Mouse (Mus musculus): Measurements from ENCODE around the gene Lrp6.

The Lrp6 gene

GRCm38 (mm10) chr6:134567986-134568556 lies 1.3 kb upstream of the Lrp6 start:
- DNase-seq, result no peak

- no peak for DNase-seq
These were observed 432 bp downstream of the Lrp6 start for GRCm38 (mm10) chr6:134566248-134566817.

- no peak for DNase-seq
These were observed 1.0 kb downstream of the Lrp6 start for GRCm38 (mm10) chr6:134565606-134566247.

- no peak for DNase-seq
These were observed 2.2 kb downstream of the Lrp6 start for GRCm38 (mm10) chr6:134564539-134564938.

- no peak for DNase-seq
These were observed 7.1 kb downstream of the Lrp6 start for GRCm38 (mm10) chr6:134559635-134560034.

GRCm38 (mm10) chr6:134558546-134559129 lies 8.1 kb downstream of the Lrp6 start:
- no peak for DNase-seq

GRCm38 (mm10) chr6:134557043-134557442 lies 9.7 kb downstream of the Lrp6 start:
- DNase-seq, result no peak

- DNase-seq, result no peak
These were observed 10.4 kb downstream of the Lrp6 start for GRCm38 (mm10) chr6:134556185-134556950.

GRCm38 (mm10) chr6:134555178-134555577 lies 11.6 kb downstream of the Lrp6 start:
- no peak for DNase-seq

GRCm38 (mm10) chr6:134554230-134554629 lies 12.5 kb downstream of the Lrp6 start:
- no peak for DNase-seq

- DNase-seq, result no peak
These were observed 15.8 kb downstream of the Lrp6 start for GRCm38 (mm10) chr6:134551007-134551406.

- DNase-seq, result no peak
These were observed 16.4 kb downstream of the Lrp6 start for GRCm38 (mm10) chr6:134550396-134550795.

- no peak for DNase-seq
These were observed 21.9 kb downstream of the Lrp6 start for GRCm38 (mm10) chr6:134544843-134545242.

- no peak for DNase-seq
These were observed 22.7 kb downstream of the Lrp6 start for GRCm38 (mm10) chr6:134544093-134544492.

- no peak for DNase-seq
These were observed 23.2 kb downstream of the Lrp6 start for GRCm38 (mm10) chr6:134543607-134544006.

- DNase-seq, result no peak
These were observed 24.4 kb downstream of the Lrp6 start for GRCm38 (mm10) chr6:134542374-134542773.

GRCm38 (mm10) chr6:134540161-134540560 lies 26.6 kb downstream of the Lrp6 start:
- DNase-seq, result no peak

- DNase-seq, result no peak
These were observed 27.3 kb downstream of the Lrp6 start for GRCm38 (mm10) chr6:134539459-134539858.

- no peak for DNase-seq
These were observed 28.0 kb downstream of the Lrp6 start for GRCm38 (mm10) chr6:134538805-134539204.

- no peak for DNase-seq
These were observed 29.2 kb downstream of the Lrp6 start for GRCm38 (mm10) chr6:134537461-134538117.

GRCm38 (mm10) chr6:134535169-134535568 lies 31.6 kb downstream of the Lrp6 start:
- no peak for DNase-seq

- DNase-seq, result no peak
These were observed 33.7 kb downstream of the Lrp6 start for GRCm38 (mm10) chr6:134533021-134533420.

- DNase-seq, result no peak
These were observed 34.8 kb downstream of the Lrp6 start for GRCm38 (mm10) chr6:134531950-134532349.
